Mouse (Mus musculus) testis, adult 2 months (tissue): ENCODE results near the gene Gm20538.

Source experiments
- CTCF ChIP-seq: fragments of 200-500 bp; IDR thresholded peaks from 2 replicates; pipeline ENCODE4 v1.5.1; 2012; ENCODE audit warnings: low read depth, mild to moderate bottlenecking, inconsistent platforms, low read length, moderate library complexity; ENCODE audit not compliant: control insufficient read depth, insufficient read depth, insufficient replicate concordance
- POLR2A ChIP-seq: fragments of 200-500 bp; IDR thresholded peaks from 2 replicates; pipeline ENCODE4 v1.6.1; 2012; ENCODE audit warnings: low read depth, mild to moderate bottlenecking, inconsistent platforms, low read length, moderate library complexity; ENCODE audit not compliant: control insufficient read depth

DNA sequence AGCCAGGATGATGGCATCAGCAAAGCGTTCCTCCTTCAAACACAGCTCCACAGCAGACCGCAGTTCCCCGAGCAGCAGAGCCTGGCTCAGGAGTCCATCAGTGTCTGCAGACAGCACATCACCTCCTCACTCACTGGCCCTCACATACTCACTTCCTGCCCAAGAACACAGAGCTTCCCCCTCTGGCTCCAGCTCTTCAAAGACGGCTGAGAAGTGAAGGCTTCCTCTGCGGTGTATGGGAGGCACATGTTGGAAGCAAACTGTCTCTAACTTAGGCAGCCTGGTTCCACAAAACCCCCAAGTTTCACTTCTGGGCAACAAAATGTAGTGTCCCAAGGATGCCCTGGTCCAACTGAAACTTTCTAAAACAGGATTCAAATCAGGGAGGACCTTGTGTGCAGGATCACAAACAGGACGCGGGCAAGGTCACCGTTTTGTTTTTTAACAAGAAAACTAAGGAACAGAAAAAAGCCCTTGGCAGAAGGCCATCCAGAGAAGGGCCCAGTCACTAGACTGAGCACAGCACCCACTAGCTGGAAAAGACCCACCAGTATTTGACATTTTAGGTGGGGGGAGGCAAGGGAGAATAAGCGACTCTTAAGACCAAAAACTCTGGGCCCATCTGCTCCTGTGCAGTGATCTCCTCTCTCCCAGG, 27.0 kb downstream of the Gm20538 start:
- TF ChIP-seq CTCF, result no peak
- no peak for TF ChIP-seq POLR2A
